Mouse (Mus musculus): ENCODE measurements around the gene Mta1.

GRCm38 (mm10) chr12:113152272-113152661 is 54.2 kb downstream of the Mta1 start:
- TF ChIP-seq CTCF (IDR thresholded peaks at IDR 0.05; ENCODE audit: low read depth) (no peak), EP300 (optimal IDR thresholded peaks at IDR 0.05) (no peak)

Data from stomach, postnatal 0 days (tissue).